Mouse (Mus musculus): ENCODE data around the gene Cuedc1.

- TF ChIP-seq GATA1 (IDR thresholded peaks at IDR 0.05; ENCODE audit: borderline replicate concordance, low read length) = no peak
- TF ChIP-seq FLI1 (IDR thresholded peaks at IDR 0.05; ENCODE audit: low read length) = no peak
Observed at GRCm38 (mm10) chr11:88098021-88098729, at the start of gene Cuedc1.
